Mouse (Mus musculus): ENCODE results near the gene Cd164l2.
A peak's percentile ranks its signal among the peaks of the same experiment; 100 is the strongest.

Gene Cd164l2

GRCm38 (mm10) chr4:133211751-133212561 lies at the start of gene Cd164l2, which contains the start of gene Gpr3:
Gene Cd164l2, plus strand, starts transcription at chr4:133212131.
Gene Gpr3, minus strand, starts transcription at chr4:133212536.
- no peak for DNase-seq (ENCODE audit: low spot score)

- no peak for DNase-seq (ENCODE audit: low spot score)
These were observed 49.7 kb upstream of the Cd164l2 start for GRCm38 (mm10) chr4:133162196-133162595.

GRCm38 (mm10) chr4:133166773-133167172 lies 45.2 kb upstream of the Cd164l2 start:
- DNase-seq (ENCODE audit: low spot score) = no peak

- DNase-seq (ENCODE audit: low spot score) = no peak
These were observed 42.5 kb upstream of the Cd164l2 start for GRCm38 (mm10) chr4:133169237-133170055.

GRCm38 (mm10) chr4:133170056-133170524 lies 41.8 kb upstream of the Cd164l2 start:
- DNase-seq (ENCODE audit: low spot score) = no peak

GRCm38 (mm10) chr4:133170616-133171015 lies 41.3 kb upstream of the Cd164l2 start:
- DNase-seq (ENCODE audit: low spot score) = no peak

- DNase-seq (ENCODE audit: low spot score) = no peak
These were observed 39.5 kb upstream of the Cd164l2 start for GRCm38 (mm10) chr4:133172451-133172850.

- DNase-seq (ENCODE audit: low spot score) = no peak
These were observed 37.6 kb upstream of the Cd164l2 start for GRCm38 (mm10) chr4:133174361-133174760.

GRCm38 (mm10) chr4:133175274-133175673 lies 36.7 kb upstream of the Cd164l2 start:
- no peak for DNase-seq (ENCODE audit: low spot score)

GRCm38 (mm10) chr4:133175998-133176760 lies 35.8 kb upstream of the Cd164l2 start:
- DNase-seq (ENCODE audit: low spot score) = no peak

GRCm38 (mm10) chr4:133176761-133177403 lies 35.0 kb upstream of the Cd164l2 start:
- peak; percentile 55 for DNase-seq (ENCODE audit: low spot score)

- no peak for DNase-seq (ENCODE audit: low spot score)
These were observed 33.6 kb upstream of the Cd164l2 start for GRCm38 (mm10) chr4:133178305-133178704.

- DNase-seq (ENCODE audit: low spot score) = no peak
These were observed 32.7 kb upstream of the Cd164l2 start for GRCm38 (mm10) chr4:133179258-133179657.

- no peak for DNase-seq (ENCODE audit: low spot score)
These were observed 29.4 kb upstream of the Cd164l2 start for GRCm38 (mm10) chr4:133182439-133183033.

- no peak for DNase-seq (ENCODE audit: low spot score)
These were observed 27.7 kb upstream of the Cd164l2 start for GRCm38 (mm10) chr4:133184031-133184897.

GRCm38 (mm10) chr4:133184898-133185665 lies 26.8 kb upstream of the Cd164l2 start:
- no peak for DNase-seq (ENCODE audit: low spot score)

GRCm38 (mm10) chr4:133185893-133186292 lies 26.0 kb upstream of the Cd164l2 start:
- DNase-seq (ENCODE audit: low spot score) = no peak

- DNase-seq (ENCODE audit: low spot score) = no peak
These were observed 25.1 kb upstream of the Cd164l2 start for GRCm38 (mm10) chr4:133186856-133187255.

- no peak for DNase-seq (ENCODE audit: low spot score)
These were observed 22.5 kb upstream of the Cd164l2 start for GRCm38 (mm10) chr4:133189396-133189795.
